Mouse (Mus musculus) right cerebral cortex, postnatal 4 days (tissue): ENCODE measurements at regions not wholly inside any gene's neighbourhood (a gene's known extent, or its start where the extent isn't known, plus 50 kb on each side); places are given as distances from the start of the nearest gene placed in this dataset.

Experiments used
- DNase-seq: peaks from one replicate; pipeline ENCODE4 v3.0.0-alpha.2; 2022

DNA sequence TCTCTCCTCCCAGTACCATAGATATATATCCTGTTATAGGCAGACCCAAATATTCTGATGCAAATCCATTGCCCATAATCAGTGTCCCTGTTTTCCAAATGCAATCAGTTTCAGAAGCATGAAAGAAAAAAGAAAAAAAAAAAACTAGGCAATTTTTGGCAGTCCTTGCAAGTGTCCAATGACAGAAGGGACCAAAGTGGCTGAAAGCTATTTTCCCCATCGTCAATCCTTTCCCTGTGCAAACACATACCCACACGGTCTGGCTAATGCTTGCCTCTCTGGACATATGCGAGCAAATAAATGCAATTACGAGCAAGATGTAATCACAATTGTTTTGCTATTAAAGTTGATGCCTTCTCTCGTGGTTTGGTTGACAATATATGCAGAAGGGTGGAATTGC, 288.9 kb upstream of the Dynlrb2 start:
- no peak for DNase-seq

DNA sequence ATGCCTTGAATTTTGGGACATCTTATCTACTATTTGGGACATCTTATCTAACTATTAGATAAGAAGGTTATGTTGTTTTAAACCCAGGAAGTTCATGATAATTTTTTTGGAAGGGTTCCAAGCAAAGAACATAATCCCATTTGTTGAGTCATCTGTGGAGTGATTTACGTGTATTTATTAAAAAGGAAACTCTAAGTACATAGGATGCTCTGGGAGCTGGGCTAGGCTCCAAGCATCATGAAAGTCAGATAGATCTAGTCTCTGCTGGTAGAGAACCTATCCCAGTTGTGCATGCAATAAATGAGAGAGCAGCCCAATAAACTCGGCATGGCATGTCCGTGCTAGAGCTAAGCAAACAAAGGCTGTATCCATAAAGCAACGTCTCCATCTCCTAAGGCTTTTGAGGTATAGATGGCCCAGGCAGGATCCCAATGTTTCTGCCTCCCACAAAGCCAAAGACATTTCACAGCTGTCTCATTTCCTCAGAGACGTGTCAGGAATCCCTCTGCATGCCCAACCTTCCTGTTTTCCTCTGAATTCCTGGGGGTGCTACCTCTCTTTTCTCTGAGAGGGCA, 289.4 kb upstream of the Dynlrb2 start:
- no peak for DNase-seq

DNA sequence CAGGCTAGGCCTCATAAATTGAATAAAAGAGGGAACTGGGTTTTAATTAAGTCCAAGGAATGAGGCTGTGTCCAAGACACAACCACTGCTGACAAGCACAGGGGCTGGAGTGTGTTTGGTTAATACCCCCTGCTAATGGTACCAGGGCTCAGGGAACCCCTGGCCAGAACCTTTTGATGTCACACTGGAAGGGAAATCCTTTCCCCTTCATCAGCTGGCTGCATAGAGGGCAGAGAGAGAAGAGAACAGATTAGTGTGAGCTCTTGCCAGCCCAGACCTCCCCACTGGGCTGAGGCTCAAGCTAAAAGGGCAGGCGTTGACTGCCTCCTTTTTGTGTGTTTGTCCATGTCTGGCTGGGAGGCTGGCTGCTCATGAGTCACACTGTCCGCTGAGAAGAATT, 301.1 kb upstream of the Dynlrb2 start:
- no peak for DNase-seq

DNA sequence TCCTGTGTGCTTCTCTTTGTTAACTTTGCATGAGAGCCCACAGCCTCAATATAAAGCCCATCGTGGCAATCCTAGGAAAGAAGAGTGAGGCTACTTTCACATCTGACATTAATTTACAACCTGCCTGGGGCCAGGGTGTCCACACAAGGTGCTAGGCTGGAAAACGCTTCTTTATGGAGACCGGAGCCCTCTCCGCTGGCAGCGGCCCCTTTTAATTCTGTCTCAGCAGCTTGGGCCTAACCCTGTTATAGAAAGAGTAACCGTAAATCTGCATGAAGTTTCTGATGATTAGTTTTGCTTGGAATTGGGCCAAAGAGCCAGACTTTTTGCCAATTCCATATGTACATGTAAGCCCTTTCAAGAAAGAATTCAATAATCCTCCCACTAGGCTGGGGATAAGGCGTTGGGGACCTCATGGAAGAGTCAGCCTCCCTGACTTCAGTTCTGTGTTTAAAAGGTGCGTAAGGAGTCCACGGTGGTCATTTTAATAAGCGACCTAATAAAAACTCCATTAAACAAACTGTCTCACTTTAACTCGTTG, 304.2 kb upstream of the Dynlrb2 start:
- no peak for DNase-seq

DNA sequence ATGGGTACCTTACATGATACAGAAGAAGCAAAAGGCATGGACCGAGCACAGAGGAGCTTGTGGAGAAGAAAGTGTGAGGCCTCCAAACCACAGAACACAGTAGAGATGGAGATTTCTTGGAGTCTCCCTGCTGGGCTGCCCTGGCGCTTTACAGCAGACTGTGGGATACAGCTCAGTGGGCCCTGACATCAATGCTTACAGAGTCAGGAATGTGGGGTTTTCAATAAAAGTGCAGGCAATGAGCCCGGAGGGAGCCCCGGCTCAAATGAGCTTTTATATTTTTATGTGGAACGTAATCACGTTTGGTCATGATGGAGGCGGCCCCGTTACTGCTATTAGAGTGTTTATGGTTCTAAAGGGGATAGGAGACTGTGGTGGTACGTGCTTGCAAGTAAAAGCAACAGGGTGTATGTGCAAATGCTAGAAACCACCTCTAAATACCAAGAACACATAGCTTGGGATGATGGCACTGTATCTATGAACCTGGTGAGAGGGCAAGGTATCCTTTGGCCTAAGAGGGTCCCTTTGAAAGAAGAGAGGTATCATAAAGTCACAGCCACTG, 308.1 kb upstream of the Dynlrb2 start:
- no peak for DNase-seq

- no peak for DNase-seq
Observed at GRCm38 (mm10) chr8:116192096-116192495, 312.7 kb upstream of the Dynlrb2 start.

DNA sequence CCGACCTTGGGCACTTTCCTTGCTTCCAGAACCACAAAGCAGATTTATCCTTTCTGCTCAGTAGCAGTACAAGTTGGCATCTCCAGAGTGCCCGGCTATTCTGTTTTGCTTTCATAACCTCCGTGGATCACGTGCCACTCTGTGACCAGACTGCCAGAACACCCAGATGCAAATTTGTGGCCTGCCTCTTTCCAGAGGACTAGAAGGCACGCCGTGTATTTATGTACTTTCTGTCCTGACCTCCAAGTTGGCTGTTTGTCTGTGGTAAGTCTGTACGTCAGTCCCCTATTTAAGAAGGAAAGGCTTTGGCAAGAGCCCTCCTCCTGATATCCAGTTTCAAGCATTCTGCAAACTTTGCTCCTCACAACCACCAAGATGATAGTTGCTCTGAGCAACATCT, 319.6 kb upstream of the Dynlrb2 start:
- DNase-seq, result no peak

- DNase-seq, result no peak
Observed at GRCm38 (mm10) chr8:116184241-116184640, 320.5 kb upstream of the Dynlrb2 start.

- DNase-seq, result no peak
Observed at GRCm38 (mm10) chr8:116177946-116178345, 326.8 kb upstream of the Dynlrb2 start.

GRCm38 (mm10) chr8:116174891-116175290, 329.9 kb upstream of the Dynlrb2 start:
- DNase-seq, result no peak

DNA sequence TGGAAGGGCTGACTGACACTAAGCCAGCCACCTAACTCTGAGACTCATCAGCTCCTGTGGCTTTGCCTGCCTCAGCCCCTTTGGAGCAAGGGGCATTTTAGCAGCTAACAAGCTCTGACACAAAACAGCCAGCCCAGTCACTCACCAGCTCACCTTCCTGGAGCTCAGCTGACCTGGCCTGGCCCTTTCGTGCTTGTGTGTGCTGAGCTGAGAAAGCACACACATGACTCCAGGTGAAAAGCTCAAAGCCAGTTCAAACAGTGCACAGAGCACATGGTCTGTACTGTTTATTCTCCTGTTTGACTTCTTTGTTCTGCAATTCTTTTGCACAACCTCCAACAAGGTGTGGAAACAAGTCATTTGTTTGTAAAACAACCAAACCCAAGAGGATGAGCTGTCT, 330.8 kb upstream of the Dynlrb2 start:
- DNase-seq, result no peak

- DNase-seq, result no peak
Observed at GRCm38 (mm10) chr8:116167874-116168273, 336.9 kb upstream of the Dynlrb2 start.

DNA sequence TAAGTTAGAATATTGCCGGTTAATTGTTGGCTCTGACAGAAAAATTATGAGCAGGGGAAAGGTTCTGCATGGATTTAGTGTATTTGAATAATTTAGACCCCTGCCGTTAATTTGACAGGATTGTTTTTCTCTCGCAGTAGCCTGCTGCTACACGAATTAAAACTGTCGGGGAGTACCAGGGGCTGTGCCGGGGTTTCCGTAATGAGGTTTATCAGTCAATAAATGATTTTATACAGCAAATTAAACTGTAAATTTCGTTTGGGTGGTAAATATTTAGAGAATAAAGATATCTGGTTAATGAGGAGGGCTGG, 339.8 kb upstream of the Dynlrb2 start:
- DNase-seq, result no peak

DNA sequence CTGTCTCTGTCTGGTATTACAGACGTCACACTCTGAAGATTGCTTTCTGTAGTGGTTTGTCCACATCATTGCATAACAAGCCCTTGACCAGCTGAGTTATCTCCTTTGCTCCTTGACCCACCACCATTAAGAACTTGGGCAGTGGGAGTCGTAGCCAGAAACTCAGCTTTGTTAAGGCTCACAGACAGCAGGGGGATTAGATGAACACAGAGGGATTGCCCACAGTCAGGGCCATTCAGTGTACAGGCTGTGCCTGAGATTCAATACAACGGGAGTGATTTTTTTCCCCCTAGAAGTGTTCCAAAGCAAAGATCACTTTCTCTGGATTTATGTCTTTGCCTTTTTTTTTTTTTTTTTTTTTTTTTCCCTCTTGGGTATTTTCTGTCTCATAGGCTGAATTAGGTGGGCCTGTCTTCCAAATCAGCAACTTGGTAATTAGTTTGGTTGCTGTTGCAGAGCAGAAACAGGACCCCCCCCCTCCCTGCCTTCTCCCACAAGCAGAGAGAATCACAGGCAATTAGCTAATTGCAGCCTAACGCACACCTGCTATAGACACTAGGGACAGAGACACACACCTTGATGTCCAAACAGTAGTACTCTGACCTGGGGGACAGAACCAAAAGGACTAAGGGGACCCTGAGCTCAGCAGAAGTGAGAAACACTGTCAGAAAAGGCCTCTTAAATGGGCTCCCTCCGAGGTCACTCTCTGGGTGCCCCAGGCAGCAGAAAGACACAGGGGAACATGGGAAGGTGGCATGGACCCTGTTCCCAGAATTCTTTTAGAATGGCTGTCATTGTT, 340.4 kb upstream of the Dynlrb2 start:
- no peak for DNase-seq

DNA sequence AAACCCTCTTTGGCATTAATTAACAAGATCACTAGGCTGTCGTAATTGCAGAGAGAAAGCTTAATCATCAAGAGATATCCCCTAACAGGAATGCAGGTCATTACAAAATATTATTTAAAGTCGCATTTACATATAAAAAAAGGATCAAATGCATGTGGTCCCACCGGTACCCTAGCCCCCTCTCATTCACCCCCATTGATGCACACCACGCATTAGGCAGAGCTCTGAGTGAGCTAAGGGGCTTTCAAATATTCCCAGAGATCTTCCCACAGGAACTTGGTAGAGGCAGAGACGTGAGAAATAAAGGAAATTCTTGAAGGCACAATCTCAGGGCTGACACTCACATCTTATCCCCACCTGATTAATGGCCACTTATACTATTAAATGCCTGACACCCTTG, 343.8 kb upstream of the Dynlrb2 start:
- DNase-seq, result no peak

GRCm38 (mm10) chr8:116143687-116144573, 360.8 kb upstream of the Dynlrb2 start:
- peak; percentile 62 for DNase-seq

- no peak for DNase-seq
Observed at GRCm38 (mm10) chr8:116141363-116141762, 363.4 kb upstream of the Dynlrb2 start.

- no peak for DNase-seq
Observed at GRCm38 (mm10) chr8:116139934-116140333, 364.8 kb upstream of the Dynlrb2 start.

GRCm38 (mm10) chr8:116137765-116138164, 367.0 kb upstream of the Dynlrb2 start:
- DNase-seq, result no peak

DNA sequence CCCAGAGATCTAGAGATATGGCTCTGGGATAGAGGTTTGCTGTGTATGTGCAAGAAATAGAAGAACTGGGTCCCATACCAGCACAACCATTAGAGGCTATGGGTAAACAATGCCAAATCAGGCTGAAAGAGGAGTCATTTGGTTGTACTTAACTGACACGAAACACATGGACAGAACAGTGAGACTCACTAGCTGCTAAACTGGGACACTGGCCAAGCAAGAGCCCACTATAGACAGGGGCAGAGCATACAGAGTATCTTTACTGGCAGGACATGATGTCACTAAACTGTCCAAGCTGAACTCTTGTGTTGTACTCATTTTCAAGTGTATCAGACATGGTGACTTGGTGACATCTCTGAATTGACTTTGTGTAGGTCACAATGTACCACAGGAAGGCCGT, 371.3 kb upstream of the Dynlrb2 start:
- DNase-seq, result no peak

- no peak for DNase-seq
Observed at GRCm38 (mm10) chr8:116133084-116133483, 371.7 kb upstream of the Dynlrb2 start.

DNA sequence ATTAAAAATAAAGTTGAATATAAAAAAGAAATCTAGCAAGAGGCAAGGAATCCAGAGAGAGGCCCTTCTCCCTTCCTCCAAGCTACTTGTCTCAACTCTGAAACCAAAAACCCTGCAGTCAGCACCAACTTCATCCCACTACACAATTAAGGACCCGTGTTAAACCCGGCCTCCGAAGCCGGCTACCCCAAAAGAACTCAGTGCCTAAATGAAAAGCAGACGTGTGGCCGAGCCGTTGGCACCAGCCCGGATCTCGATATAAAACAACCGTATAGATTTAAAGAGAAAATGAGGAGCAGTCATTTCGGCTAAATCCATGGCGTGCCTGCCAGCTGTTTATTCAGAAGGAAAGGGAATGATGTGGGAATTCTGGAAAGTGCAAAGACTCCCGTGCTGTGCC, 384.7 kb upstream of the Dynlrb2 start:
- DNase-seq, result no peak

GRCm38 (mm10) chr8:116117919-116118318, 386.9 kb upstream of the Dynlrb2 start:
- DNase-seq, result no peak
